Mouse (Mus musculus): Measurements from ENCODE around the gene Kdm2a. TPM values are rescaled to one million over a fixed set of nuclear protein-coding genes. Genes with fewer than 3 reads are reported as not detected.

Kdm2a gene
- polyA plus RNA-seq, 1 experiment, result 90.4 TPM

GRCm38 (mm10) chr19:4317181-4317580 is 80.9 kb downstream of the Kdm2a start:
- Histone ChIP-seq H3K27ac (ENCODE audit: insufficient read depth, low read length) (no peak overlapping the region), H3K4me1 (ENCODE audit: control insufficient read depth, insufficient read depth, low read length) (0 out of 2 replicates have a peak, but pooled peaks cover 2% of the 10 kb centered on the region), H3K4me3 (ENCODE audit: insufficient read depth, low read length) (no peak overlapping the region)
- no peak for TF ChIP-seq CTCF (IDR thresholded peaks at IDR 0.05; ENCODE audit: borderline replicate concordance, insufficient read depth, low read length)
- TF ChIP-seq POLR2A (IDR thresholded peaks at IDR 0.05; ENCODE audit: low read depth, low read length), result no peak

- Histone ChIP-seq H3K4me1 (ENCODE audit: control insufficient read depth, insufficient read depth, low read length) (0 out of 2 replicates have a peak, but pooled peaks cover 2% of the 10 kb centered on the region), H3K27ac (ENCODE audit: insufficient read depth, low read length) (no peak overlapping the region), H3K4me3 (ENCODE audit: insufficient read depth, low read length) (no peak overlapping the region)
- TF ChIP-seq CTCF (IDR thresholded peaks at IDR 0.05; ENCODE audit: borderline replicate concordance, insufficient read depth, low read length), result no peak
- no peak for TF ChIP-seq POLR2A (IDR thresholded peaks at IDR 0.05; ENCODE audit: low read depth, low read length)
These were observed 82.7 kb downstream of the Kdm2a start for GRCm38 (mm10) chr19:4315223-4315944.

GRCm38 (mm10) chr19:4309776-4310185 is 88.3 kb downstream of the Kdm2a start:
- peaks cover 2% of the 10 kb centered on the region for H3K4me1 ChIP-seq (ENCODE audit: control insufficient read depth, insufficient read depth, low read length)
- H3K27ac ChIP-seq (ENCODE audit: insufficient read depth, low read length), result no peak overlapping the region
- TF ChIP-seq POLR2A (IDR thresholded peaks at IDR 0.05; ENCODE audit: low read depth, low read length) (no peak), CTCF (IDR thresholded peaks at IDR 0.05; ENCODE audit: borderline replicate concordance, insufficient read depth, low read length) (peak; percentile 48; the same call in 1 of the 2 replicates)
- H3K4me3 ChIP-seq (ENCODE audit: insufficient read depth, low read length), result no peak overlapping the region

GRCm38 (mm10) chr19:4309302-4309701 is 88.8 kb downstream of the Kdm2a start:
- Histone ChIP-seq H3K27ac (ENCODE audit: insufficient read depth, low read length) (no peak overlapping the region), H3K4me1 (ENCODE audit: control insufficient read depth, insufficient read depth, low read length) (peaks cover 4% of the 10 kb centered on the region), H3K4me3 (ENCODE audit: insufficient read depth, low read length) (no peak overlapping the region)
- TF ChIP-seq CTCF (IDR thresholded peaks at IDR 0.05; ENCODE audit: borderline replicate concordance, insufficient read depth, low read length), result no peak
- TF ChIP-seq POLR2A (IDR thresholded peaks at IDR 0.05; ENCODE audit: low read depth, low read length), result no peak

- H3K4me1 ChIP-seq (ENCODE audit: control insufficient read depth, insufficient read depth, low read length), result peaks cover 17% of the 10 kb centered on the region
These were observed 91.9 kb downstream of the Kdm2a start, which contains the start of gene Grk2 for GRCm38 (mm10) chr19:4306190-4306577. TSS of gene Grk2 (minus strand) at chr19:4306222.

GRCm38 (mm10) chr19:4305491-4306189 is 92.4 kb downstream of the Kdm2a start:
- Histone ChIP-seq H3K4me1 (ENCODE audit: control insufficient read depth, insufficient read depth, low read length) (peaks cover 17% of the 10 kb centered on the region), H3K4me3 (ENCODE audit: insufficient read depth, low read length) (peak overlapping the region; percentile 66)
- no peak for TF ChIP-seq POLR2A (IDR thresholded peaks at IDR 0.05; ENCODE audit: low read depth, low read length)
- no peak for TF ChIP-seq CTCF (IDR thresholded peaks at IDR 0.05; ENCODE audit: borderline replicate concordance, insufficient read depth, low read length)

More at GRCm38 (mm10) chr19:4306190-4306577, 91.9 kb downstream of the Kdm2a start, which contains the start of gene Grk2:
- no peak; the same call in 1 of the 2 replicates for TF ChIP-seq POLR2A (IDR thresholded peaks at IDR 0.05; ENCODE audit: low read depth, low read length)
- TF ChIP-seq CTCF (IDR thresholded peaks at IDR 0.05; ENCODE audit: borderline replicate concordance, insufficient read depth, low read length), result 0 out of 2 replicates have a peak, but pooled peaks have one; percentile 32
- Histone ChIP-seq H3K4me3 (ENCODE audit: insufficient read depth, low read length) (peak within 1 kb of the TSS; percentile 66), H3K27ac (ENCODE audit: insufficient read depth, low read length) (no peak within 1 kb of the TSS)

GRCm38 (mm10) chr19:4304871-4305321 is 93.2 kb downstream of the Kdm2a start:
- TF ChIP-seq CTCF (IDR thresholded peaks at IDR 0.05; ENCODE audit: borderline replicate concordance, insufficient read depth, low read length) (no peak), POLR2A (IDR thresholded peaks at IDR 0.05; ENCODE audit: low read depth, low read length) (no peak)
- Histone ChIP-seq H3K4me3 (ENCODE audit: insufficient read depth, low read length) (peak overlapping the region; percentile 66), H3K27ac (ENCODE audit: insufficient read depth, low read length) (no peak overlapping the region), H3K4me1 (ENCODE audit: control insufficient read depth, insufficient read depth, low read length) (peaks cover 17% of the 10 kb centered on the region)

More at GRCm38 (mm10) chr19:4305491-4306189, 92.4 kb downstream of the Kdm2a start:
- H3K27ac ChIP-seq (ENCODE audit: insufficient read depth, low read length), result no peak overlapping the region

GRCm38 (mm10) chr19:4304251-4304821 is 93.7 kb downstream of the Kdm2a start:
- H3K27ac ChIP-seq (ENCODE audit: insufficient read depth, low read length), result no peak overlapping the region
- peaks cover 17% of the 10 kb centered on the region for H3K4me1 ChIP-seq (ENCODE audit: control insufficient read depth, insufficient read depth, low read length)
- H3K4me3 ChIP-seq (ENCODE audit: insufficient read depth, low read length), result peak overlapping the region; percentile 66
- TF ChIP-seq POLR2A (IDR thresholded peaks at IDR 0.05; ENCODE audit: low read depth, low read length), result no peak
- TF ChIP-seq CTCF (IDR thresholded peaks at IDR 0.05; ENCODE audit: borderline replicate concordance, insufficient read depth, low read length), result no peak

GRCm38 (mm10) chr19:4303640-4303995 is 94.5 kb downstream of the Kdm2a start:
- TF ChIP-seq POLR2A (IDR thresholded peaks at IDR 0.05; ENCODE audit: low read depth, low read length) (no peak), CTCF (IDR thresholded peaks at IDR 0.05; ENCODE audit: borderline replicate concordance, insufficient read depth, low read length) (no peak)
- H3K27ac ChIP-seq (ENCODE audit: insufficient read depth, low read length), result no peak overlapping the region
- peaks cover 17% of the 10 kb centered on the region for H3K4me1 ChIP-seq (ENCODE audit: control insufficient read depth, insufficient read depth, low read length)
- H3K4me3 ChIP-seq (ENCODE audit: insufficient read depth, low read length), result no peak overlapping the region

All from embryonic fibroblast, embryonic 13.5 days (primary cell).